Mouse (Mus musculus): ENCODE data around the gene Tmod3.

- TF ChIP-seq CTCF (IDR thresholded peaks at IDR 0.05; ENCODE audit: low read depth) (no peak), EP300 (IDR thresholded peaks at IDR 0.05; ENCODE audit: low read depth) (no peak)
Measured at GRCm38 (mm10) chr9:75523646-75524045, 35.8 kb downstream of the Tmod3 start.

Measured in liver, embryonic 14.5 days (tissue).